Mouse (Mus musculus) liver, embryonic 14.5 days (tissue): ENCODE data around the gene Tnk1.

Source experiments
- CTCF ChIP-seq: IDR thresholded peaks from 2 replicates; pipeline ENCODE4 v1.5.1; 2016; ENCODE audit warnings: antibody characterized with exemption, low read depth, control low read depth
- EP300 ChIP-seq: IDR thresholded peaks from 2 replicates; pipeline ENCODE4 v1.6.1; 2016; ENCODE audit warnings: antibody characterized with exemption, low read depth

- no peak for TF ChIP-seq CTCF
- TF ChIP-seq EP300, result no peak
Measured at GRCm38 (mm10) chr11:69870289-69871069, 11.9 kb upstream of the Tnk1 start.
